Mouse (Mus musculus) left cerebral cortex, postnatal 10 days (tissue): ENCODE data around the gene Nyx. TPM values are rescaled to one million over a fixed set of nuclear protein-coding genes. Genes with fewer than 3 reads are reported as not detected.
"Not testable (repeated sequence)": the region's sequence is repeated elsewhere in the genome, so short reads cannot be mapped to it uniquely, and the experiment has no call there.

Source experiments
- DNase-seq, 2 experiments: peaks; one replicate each; pipeline ENCODE4 v3.0.0; 2021 to 2022; ENCODE audit warnings: low spot score in 2 of 2, mixed read lengths in 1 of 2; ENCODE audit errors: extremely low spot score in 1 of 2
- intact Hi-C: fragments of 180-260 bp; cut with DNase I; formaldehyde crosslinking; loops from one replicate; pipeline ENCODE4 v1.15.1; 2025
- total RNA-seq, 2 experiments: library from RNA; stranded (reverse); gene quantifications; 2 replicates each; pipeline ENCODE4 v1.2.3; 2021

Nyx gene
- under 1 TPM; 0.41 to 0.60 TPM for total RNA-seq

DNA sequence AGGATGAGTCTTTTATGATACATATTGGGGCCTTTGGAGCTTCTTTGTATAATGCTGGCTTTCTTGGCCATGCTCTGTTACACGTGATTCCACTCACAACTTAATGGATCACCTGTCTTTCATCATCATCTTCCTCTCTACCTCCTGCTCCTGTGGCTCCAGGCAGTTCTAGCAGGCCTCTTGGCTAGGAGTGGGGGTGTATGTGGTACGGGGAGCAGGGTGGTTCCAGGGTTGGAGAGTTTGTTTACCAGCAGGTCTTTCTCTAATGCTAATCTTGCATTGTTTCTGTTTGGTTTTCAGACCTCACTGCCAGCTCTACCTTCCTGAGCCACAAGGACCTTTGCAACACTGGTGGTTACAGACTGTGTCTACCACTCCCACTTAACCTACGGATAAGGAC, at the start of gene Nyx:
Nyx (plus strand) TSS at position 301 of the 400 bp plus-strand sequence.
- intact Hi-C loops, result no loop called here
- DNase-seq, result no peak

DNA sequence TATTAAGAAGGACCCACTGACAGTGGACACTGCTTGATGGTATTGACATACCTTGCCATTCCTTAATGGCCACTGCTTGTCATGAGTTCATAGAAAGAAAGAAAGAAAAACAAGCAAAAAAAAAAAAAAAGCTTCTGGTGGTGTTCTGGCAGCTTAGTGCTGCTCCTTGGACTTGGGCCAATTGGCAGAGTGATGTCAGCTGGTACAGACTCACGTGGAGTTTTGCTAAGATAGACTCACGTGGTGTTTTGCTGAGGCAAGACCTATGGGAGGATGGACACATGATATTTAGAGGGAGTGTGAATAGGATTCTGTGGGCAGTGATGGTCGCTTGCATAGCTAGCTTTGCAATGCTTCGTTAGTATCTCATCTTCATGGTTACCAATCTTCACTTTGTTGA, 43.9 kb upstream of the Nyx start:
- intact Hi-C loops, result no loop called here
- DNase-seq, result no peak

DNA sequence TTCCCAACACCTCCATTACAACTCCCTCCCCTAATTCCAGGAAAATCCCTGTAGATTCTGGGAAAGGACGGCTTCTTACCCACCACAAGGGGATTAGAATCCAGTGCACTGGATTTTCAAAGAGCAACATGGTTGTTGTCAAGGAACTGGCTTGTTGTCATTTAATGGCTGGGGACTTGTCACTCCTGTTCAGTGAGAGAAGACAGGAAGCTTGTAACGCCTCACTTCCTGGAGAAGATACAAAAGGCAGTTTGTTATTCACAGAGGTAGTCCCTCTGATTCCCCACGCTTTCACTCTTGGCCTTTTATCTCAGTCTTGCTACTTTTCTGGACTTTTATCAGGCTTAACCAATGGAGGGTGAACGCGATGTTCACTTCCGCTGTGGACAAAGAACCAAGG, 34.5 kb upstream of the Nyx start:
- no peak for DNase-seq

DNA sequence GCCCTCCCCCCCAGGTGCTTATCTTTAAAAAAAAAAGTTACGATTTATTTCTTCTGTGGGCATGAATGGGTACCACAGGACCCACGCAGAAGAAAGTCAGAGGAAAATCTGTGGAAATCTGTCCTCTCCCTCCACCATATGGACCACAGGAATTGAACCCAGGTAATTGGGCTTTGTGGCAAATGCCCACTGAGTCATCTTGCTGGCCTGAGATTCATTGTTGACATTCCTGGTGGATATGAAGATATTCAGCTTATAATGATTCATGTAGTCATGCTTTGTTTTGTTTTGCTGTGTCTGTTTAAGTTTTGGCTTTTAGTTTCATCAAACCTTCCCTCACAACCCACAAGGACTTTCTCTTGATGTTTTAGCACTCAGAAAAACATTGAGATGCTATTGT, 29.9 kb upstream of the Nyx start:
- DNase-seq, intact Hi-C loops: not testable (repeated sequence)

More for the DNA sequence above, 34.5 kb upstream of the Nyx start:
- intact Hi-C loops, result no loop called here

DNA sequence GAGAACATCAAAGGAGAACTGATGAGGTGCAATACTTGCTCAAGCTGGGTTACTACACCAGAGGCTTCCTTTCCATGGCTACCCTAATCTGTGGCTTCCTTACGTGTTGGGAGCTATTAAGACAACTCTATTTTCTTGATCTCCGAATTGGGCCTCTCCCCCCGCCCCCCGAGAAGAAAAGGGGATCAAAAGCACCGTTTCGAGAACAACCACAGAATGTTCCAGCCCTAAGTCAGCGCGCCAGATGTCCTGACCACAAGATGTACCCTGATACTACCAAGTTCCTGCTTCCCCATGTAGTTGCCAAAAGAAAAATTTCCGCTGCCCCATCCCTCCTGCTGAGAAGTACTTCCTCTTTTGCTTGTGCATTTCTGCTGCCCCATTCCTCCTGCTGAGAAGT, 9.4 kb upstream of the Nyx start:
- intact Hi-C loops, DNase-seq: not testable (repeated sequence)

DNA sequence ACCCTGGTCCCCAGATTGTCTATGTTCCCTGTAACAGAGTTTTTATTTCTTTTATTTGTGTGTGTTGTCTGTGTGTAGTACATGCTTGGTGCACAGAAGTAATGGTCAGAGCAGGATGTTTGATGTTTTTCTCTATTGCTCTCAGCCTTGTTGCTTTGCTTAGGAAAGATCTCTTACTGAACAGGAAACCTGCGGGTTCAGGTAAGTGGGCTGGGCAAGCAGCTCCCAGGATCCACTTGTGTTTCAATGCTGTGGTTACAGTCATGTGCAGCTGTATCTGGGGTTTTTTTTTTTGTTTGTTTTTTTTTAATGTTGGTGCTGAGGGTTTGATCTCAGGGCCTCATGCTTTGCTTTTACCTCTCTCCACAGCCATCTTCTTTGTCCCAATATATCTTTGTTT, 7.1 kb upstream of the Nyx start:
- DNase-seq, result no peak
- intact Hi-C loops, result no loop called here

DNA sequence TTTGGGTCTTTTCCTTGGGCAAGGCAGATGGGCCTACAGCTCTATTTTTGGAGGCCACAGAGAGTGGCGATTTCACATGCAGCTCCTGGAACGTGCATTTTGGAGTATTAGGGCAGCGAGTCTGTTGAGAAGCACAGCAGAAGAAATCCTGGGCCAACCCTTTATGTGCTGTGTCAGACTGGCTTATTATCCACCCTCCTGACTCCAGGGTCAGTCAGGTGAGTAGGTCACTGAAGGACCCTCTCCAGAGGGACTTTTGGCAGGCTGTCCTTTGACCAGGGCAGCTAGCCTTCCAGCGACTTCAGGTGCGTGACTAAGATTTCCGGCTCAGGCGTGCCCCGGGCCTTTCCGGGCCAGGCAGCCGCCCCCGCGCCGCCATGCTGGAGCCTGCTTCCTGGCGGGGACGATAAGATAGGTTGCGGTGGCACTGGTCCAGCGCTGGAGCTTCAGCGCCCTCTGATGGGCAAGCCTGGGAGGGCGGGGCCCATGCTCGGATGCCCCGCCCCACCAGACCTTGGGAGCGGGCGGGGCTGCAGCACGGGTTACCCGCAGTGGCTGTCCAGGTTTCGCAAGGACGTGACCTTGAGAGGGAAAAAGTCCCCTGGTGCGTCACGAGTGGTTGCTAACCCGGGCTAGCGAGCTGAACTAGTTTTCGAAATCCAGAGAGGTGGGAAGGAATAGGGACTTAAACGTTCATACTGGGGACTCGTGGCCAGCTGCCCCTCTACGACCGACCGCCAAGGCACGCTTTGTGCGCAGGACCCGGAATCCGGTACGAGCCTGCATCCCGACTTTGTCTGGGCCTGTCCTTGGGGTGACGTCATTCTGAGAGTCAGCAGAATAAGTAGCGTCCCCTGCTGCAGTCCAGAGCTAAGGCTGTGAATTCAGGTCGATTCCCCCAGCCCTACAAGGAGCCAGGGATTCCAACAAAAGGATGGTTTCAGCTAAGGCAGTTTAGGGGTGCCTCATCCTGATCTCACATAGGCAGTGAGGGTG, 4.3 kb upstream of the Nyx start:
- intact Hi-C loops, result loop anchor here (2.0 to 5.0 kb wide), 2 partner anchors 181 to 234 kb away; partner anchors contain the start of gene Ddx3x

DNA sequence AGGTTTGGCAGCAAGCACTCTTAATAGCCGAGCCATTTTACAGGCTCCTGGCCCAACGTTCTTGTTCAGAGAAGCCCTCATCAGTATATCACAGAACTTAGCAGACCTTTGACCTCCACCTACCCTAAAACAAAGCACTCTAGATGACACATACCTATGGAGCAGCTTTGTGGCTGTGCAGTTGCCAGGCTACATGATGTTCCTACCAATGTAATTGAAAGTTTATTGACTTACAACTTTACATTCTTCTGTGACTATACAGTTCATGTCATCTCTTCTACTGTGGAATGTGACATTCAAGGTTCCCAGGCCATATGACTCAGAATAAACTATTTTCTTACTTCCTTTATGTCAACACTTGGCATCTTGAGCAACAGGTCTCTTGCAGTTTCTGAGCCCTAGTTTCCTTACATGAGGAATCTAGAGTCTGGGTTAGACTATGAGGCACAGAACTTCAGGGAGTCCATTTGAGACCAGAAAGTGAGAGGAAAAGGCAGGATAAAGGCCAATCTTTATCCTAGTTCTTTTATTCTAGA, 2.9 kb upstream of the Nyx start:
- intact Hi-C loops, result loop anchor here (5.0 kb wide), 1 partner anchor 236 kb away; no protein-coding TSS in a partner anchor
- DNase-seq, result no peak

More for the DNA sequence above, 4.3 kb upstream of the Nyx start:
- DNase-seq, result peak; percentile 80 to 91

DNA sequence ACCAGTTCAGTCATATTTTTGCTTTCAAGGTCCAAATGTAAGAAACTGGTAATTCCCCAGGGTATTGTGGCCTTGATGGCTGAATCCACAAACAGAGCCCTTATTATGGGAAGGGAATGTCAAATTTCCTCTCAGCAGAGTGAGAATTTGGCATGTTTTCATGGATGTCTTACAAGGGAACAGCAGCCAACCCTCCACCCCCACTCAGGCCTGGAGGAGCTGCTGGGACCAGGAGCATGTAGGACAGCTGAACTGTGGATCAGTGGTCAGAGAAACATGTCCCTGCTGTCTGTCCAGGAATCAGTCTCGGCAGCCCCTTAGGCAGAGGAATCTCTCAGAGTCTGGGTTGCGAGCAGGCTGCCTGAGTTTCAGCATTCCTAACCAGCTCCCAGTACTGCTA, 771 bp downstream of the Nyx start:
- intact Hi-C loops, result no loop called here
- no peak for DNase-seq

DNA sequence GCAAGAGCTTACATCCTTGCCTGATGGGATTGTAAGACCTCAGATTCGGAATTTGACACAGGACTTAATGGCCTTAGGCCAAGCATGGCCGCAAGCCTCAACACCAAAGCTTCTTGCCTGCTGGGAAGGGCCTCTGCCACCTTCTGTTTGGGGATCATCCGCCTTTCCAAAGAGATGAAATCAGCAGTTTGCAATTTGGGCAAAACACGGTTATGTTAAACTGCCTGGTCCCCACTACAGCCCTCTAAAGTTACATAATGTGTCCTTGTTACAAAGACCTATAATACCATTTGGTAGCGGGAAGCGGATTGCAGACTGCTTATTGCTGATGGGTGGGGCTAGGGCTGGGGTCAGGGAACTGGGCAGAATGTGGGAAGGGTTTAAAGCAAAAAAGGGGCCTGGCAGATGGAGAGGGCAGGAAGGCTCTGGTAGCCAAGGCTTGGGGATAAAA, 1.2 kb downstream of the Nyx start:
- intact Hi-C loops, result no loop called here
- DNase-seq, result no peak

DNA sequence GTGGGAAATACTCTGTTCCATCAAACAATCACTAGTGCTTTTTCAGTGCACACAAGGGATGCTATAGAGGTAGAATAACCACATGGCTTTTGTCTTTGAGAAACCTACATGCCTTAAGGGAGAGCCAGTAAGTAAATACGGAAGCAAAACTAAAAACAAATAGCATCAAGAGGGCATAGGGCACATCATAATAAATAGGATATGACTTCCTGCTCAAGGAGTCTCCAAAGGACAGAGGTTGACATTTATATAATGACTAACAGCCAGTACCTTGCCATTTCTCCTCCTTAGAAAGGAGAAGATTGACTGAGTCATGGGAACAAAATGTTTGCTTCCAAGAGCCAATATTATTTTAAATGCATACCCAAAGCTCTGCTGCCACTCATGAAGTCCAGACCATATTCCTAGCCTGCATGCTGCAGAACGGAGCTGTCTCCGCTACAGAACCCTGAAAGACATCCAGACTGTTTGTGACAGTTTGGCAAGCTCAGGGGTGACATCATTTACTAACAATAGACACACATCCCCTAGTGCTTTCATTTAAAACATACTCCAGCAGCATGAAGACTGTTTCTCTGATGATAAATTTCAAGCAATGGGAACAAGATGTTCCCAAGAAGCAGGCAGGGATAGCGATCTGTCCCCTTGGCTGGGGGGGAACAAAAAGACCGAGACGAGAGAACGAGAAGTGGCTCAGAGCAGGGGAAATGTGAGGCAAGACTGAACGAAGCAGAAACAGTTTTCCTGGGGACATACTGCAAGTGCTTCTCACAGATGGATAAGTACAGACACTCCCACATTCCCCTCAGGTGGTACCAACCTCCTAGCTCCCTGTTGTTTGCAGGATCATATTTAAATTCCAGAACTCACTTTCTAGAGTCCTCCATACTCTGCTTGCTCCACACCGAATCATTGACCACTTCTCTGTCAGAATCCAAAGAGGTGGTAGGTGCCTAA, 3.5 kb downstream of the Nyx start:
- DNase-seq, result peak in 1 of 2 experiments; percentile 54
- intact Hi-C loops, result no loop called here

DNA sequence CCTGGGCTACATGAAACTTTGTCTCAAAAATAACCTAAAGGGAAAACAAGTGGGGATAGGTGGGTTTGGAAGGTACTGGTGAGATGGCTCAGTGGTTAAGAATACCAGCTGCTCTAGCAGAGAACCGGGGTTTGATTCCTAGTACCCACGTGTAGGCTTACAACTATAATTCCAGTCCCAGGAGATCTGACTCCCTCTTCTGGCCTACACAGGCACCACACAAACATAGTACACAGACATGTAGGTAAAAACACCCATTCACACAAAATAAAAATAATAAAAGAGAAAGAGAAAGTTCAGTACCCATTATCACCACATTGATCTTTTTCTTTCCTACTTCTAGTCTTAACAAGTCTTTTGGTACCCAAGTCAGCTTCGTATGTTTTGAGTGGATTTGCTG, 6.0 kb downstream of the Nyx start:
- intact Hi-C loops, result no loop called here
- no peak for DNase-seq

DNA sequence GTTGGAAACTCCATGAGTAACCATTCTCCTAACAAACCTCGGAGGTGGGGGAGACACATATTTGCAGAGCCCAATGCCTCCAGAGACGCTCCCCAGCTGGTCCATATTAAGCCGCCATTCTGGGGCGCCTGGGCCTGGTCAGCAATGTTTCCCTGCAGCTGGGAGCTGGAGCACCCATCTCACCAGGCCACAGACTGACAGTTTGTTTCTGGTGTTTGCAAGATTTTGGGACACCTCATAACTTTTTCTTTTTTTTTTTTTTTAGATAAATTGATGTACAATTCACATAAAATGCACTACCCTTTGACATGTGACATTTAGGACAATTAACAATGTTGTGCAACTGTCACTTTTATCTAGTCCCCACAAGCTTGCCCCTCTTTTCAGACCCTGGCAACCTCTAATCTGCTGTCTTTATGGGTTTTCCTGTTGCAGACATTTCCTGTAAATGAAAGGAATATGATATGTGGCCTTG, 6.9 kb downstream of the Nyx start:
- DNase-seq, result no peak
- intact Hi-C loops, result no loop called here

DNA sequence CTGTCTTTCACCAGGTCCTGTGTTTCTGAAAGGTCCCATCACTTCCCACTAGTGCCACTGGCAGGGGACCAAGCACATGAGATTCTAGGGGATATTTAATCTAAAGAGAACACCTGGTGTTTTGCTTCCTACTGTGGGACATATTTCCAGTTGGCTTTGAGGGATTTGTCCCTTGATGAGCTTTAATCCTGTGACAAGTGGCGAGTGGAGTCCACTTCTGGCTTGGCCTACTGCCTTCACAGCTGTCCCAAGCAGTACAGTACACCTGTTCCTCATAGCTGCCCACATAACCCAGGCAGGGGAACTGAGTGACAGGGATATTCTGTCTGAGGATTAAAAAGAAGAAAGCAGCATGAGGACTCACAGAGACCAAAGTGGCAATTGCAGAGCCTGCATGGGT, 9.5 kb downstream of the Nyx start:
- intact Hi-C loops, result no loop called here
- DNase-seq, result no peak

DNA sequence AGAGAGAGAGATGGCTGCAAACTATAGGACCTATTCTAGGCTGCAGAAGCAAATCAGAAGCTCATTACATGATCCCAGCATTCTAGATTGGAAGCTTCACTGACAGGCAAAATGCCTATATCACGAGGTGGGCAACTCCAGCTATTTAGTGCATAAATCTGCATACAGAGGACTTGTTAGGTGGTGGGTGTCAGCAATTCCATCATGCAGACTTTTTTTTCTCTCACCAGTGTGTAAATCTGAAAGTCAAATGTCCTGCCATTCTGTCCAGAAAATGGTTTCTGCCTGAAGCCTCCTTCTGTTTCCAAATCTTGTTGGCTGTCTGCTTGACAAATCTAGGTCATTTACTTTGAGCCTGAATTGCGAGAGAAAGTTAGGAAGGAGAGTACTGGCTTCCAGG, 11.7 kb downstream of the Nyx start:
- intact Hi-C loops, result no loop called here
- DNase-seq, result no peak

DNA sequence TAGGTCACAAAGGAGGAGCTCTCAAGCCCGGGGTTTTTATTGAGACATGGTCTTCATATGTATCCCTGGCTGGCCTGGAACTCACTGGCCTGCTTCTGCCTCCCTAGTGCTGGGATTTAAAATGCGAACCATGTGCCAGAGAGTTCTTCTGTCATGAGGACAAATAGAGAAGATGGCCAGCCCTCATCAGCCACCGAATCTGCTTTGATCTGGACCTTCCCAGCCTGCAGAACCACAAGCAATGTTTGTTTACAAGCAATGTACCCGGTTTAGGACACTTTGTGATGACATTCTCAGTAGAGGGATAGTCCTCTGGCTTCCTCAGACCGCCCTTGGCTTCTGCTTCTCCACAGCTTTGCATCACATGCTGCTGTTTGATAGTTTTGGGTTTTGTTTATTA, 12.4 kb downstream of the Nyx start:
- intact Hi-C loops, result no loop called here
- no peak for DNase-seq

DNA sequence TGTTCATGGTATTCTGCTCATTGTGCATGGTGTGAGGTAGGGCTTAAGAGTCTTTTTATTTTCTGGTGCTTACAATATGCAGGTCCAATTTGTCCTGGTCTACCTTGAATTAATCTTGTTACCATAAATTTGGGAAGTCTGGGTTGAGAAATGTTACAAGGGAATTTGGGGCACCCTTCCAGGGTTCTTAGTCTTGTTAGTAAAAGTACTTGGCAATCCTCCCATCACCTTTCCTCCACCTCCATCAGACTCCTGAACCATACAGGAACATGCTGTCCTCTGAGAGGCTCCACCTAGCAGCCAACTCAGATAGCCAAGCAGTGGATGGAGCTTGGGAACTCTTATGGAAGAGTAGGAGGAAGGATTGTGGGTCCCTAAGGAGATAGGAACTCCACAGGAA, 13.7 kb downstream of the Nyx start:
- no peak for DNase-seq
- intact Hi-C loops, result no loop called here

DNA sequence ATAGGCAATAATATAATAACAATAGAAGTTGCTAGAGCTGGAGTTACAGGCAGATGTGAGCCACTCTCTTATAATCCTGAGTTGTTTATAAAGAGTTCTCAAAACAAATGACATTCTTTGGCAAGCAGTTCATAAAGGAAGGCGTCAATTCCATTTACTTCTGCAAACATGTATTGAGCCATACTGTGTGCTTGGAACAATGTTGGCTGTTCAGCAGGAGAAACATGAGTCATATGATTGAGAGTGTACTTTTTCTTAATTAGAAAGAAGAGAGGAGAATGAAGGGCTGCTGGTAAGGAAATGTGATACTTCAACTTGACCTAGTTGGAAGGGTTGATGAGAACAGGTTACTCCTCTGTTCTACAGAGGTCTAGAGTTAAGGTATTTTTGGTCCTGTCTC, 16.7 kb downstream of the Nyx start:
- intact Hi-C loops, result no loop called here
- no peak for DNase-seq

DNA sequence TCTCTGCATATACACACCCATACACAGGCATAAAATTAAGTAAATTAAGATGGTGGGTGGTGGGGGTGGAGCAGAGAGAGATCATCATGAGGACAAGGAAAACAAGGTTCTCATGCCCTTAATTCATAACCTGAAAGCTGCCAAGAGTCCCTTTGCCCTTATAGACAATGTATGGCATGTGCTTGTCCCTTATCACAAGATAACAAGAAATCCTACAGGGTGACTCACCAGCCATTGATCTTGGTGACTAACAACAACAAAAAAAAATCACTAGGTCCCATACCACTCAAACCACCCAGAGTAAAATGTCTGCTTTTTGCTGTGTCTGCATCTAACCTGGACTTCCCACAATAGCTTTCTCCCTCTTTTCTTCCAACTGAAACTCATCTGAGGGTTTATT, 18.5 kb downstream of the Nyx start:
- intact Hi-C loops, result no loop called here
- DNase-seq, result no peak
